Mouse (Mus musculus) adrenal gland (tissue): ENCODE measurements around the gene Zfp831.

Experiments
- intact Hi-C: fragments of 180-260 bp; cut with DNase I; formaldehyde crosslinking; loops from one replicate; pipeline ENCODE4 v1.15.1; 2025
- long read RNA-seq, 2 experiments: library from polyadenylated mRNA; unstranded; transcript quantifications; one replicate each; pipeline ENCODE4 v2.0.0; 2020; ENCODE audit warnings: borderline replicate concordance in 1 of 2; ENCODE audit not compliant: insufficient replicate concordance in 1 of 2

The Zfp831 gene
- long read RNA-seq, experiment 1: 0 reads
- long read RNA-seq, experiment 2: 0 reads

DNA sequence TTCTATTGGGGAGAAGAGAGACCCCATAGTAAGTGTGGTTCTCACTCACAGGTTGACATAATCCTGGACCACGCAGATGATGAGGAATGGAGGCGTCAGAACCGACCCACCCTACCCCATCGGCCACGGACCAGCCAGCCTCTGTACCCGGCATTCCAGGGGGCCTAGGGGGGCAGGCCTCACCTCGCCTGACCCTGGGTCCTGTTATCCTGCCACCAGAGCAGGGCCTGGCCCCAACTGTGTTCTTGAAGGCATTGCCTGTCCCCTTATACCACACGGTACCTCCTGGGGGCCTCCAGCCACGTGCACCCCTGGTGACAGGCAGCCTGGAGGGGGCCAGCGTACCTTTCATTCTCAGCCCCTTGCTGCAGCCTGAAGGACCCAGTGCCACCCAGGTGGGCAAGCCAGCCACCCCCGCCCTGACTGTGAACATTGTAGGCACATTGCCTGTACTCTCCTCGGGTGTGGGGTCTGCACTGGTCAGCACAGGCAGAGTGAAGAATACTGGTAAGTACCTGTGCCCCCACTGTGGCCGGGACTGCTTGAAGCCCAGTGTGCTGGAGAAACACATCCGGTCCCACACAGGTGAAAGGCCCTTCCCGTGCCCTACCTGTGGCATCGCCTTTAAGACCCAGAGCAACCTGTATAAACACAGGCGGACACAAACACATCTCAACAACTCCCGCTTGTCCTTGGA, at the start of gene Zfp831:
TSS of gene Zfp831 (plus strand) at position 87 of the 697 bp plus-strand sequence.
- intact Hi-C loops: no loop called here

DNA sequence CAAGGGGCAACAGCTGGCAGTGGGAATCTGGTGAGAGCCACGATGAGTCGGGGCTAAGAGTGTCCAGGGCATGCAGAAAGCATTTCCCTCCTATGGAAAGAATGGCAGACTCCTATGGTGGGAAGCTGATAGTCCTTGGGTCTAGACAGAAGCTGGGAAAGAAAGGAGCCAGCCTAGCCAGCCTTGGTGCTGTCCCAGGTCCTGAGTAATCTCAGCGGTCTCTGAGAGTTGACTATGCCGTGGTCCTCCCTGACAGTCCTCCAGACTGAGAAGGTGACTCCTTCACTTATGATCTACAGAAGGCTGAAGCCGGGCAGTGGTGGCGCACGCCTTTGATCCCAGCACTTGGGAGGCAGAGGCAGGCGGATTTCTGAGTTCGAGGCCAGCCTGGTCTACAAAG, 48.4 kb upstream of the Zfp831 start:
- intact Hi-C loops: no loop called here

DNA sequence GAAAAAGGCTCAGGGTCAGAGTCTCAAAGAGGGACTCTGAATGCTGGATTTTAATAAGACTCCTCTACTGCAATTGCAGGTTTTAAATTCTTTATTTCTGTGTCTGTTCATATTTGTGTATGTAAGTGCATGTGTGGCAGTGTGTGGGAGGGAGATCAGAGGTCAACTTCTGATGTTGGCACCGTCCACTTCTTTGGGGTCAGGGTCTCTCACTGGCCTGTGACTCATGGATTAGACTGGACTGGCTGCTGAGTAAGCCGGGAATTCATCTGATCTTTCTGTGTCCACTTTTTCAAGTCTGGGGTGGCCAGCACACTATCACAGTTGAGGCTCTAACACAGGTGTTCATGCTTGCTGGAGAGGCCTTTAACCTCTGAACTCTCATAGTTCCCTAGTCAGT, 47.7 kb upstream of the Zfp831 start:
- intact Hi-C loops: no loop called here

DNA sequence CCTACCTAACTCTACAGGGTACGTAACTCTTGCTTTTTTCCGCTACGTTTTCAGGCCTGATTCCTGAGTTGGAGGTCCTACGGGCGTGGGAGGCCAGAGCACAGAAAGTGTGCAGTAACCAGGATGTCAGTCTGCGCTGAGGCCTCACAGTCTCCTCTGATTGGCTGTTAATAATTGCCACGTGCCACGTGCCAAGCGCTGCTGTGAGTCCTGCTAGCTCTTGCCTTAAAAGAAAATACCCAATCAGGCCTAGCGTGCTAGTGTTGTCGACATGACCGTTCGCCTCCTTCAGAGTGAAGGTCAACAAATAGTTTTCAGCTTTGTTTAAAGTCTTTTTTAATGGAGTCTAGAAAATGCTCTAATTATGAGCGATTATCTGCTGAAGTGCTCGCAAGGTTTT, 46.9 kb upstream of the Zfp831 start:
- intact Hi-C loops: no loop called here

- intact Hi-C loops: no loop called here
Observed at GRCm38 (mm10) chr2:174598451-174598850, 44.9 kb upstream of the Zfp831 start.

- intact Hi-C loops: no loop called here
Observed at GRCm38 (mm10) chr2:174599071-174599635, 44.2 kb upstream of the Zfp831 start.

DNA sequence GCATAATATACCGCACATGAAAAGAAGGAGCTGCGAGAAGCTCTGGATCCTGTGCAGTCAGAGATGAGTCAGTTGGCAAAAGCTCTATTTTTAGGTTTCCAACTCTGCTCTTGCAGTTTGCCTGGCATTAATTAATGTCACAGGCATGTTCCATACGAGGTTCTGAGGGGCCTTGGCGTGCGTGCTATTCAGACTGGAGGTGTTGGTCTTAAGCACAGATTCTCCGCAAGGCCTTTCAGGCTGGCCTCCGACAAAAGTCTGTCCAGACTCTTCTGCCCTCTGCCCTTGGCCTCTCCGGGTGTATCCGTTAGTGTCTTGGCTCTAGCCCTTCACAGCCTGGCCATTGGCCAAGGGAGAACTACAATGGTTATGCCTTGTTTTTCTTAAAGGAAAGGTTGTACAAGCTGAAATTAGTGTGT, 43.5 kb upstream of the Zfp831 start:
- intact Hi-C loops: no loop called here

GRCm38 (mm10) chr2:174601938-174602685, 41.2 kb upstream of the Zfp831 start:
- intact Hi-C loops: no loop called here

- intact Hi-C loops: no loop called here
Observed at GRCm38 (mm10) chr2:174603321-174603720, 40.0 kb upstream of the Zfp831 start.

DNA sequence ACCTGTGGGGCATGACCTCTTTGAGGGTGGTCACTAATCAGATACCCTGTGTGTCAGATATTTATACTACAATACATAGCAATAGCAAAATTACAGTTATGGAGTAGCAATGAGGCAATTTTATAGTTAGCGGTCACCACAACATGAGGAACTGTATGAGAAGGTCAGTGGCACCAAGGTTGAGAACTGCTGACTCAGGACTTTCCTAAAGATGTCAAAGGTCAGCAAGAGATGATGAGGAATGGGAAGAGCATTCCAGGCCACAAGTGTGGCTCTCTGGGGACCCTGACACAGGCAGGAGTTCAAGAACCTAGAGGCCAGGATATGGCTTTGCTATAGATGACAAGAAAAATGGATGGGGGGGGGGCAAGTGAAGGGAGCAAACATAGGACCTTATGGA, 38.3 kb upstream of the Zfp831 start:
- intact Hi-C loops: no loop called here

DNA sequence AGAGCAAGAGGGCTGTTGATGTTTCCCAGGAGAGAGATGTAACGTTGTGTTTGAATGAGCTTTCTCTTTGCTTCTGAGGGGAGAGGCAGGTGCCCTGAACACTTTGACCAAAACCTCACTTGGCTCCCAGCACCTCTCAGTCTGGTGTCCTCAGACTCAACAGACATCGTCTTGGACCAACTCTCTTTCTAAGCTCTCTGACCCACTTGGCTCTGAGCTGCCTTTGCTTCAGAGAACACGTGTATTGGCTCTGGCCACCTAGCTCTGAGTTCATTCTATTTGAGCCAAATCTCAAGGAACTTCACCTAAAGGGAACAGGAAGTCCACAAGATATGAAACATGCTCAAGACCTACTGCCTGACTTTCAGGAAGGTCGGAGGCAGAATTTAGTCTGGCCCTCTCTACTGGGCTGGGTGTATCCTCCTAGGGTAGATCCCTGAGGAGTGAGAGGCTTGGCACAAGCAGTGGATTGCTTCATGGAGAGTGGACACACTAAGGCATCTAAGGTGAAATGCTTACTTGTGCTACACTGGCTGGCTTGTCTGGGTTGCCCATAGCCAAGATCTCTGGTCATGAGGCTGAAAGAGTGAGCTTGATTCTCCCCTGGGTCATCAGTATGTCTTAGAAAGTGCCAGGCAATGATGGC, 37.8 kb upstream of the Zfp831 start:
- intact Hi-C loops: no loop called here

GRCm38 (mm10) chr2:174606376-174606775, 37.0 kb upstream of the Zfp831 start:
- intact Hi-C loops: no loop called here

- intact Hi-C loops: no loop called here
Observed at GRCm38 (mm10) chr2:174609892-174610291, 33.4 kb upstream of the Zfp831 start.

GRCm38 (mm10) chr2:174612386-174613063, 30.8 kb upstream of the Zfp831 start:
- intact Hi-C loops: no loop called here

GRCm38 (mm10) chr2:174613221-174613620, 30.1 kb upstream of the Zfp831 start:
- intact Hi-C loops: no loop called here

- intact Hi-C loops: no loop called here
Observed at GRCm38 (mm10) chr2:174613921-174614441, 29.4 kb upstream of the Zfp831 start.

DNA sequence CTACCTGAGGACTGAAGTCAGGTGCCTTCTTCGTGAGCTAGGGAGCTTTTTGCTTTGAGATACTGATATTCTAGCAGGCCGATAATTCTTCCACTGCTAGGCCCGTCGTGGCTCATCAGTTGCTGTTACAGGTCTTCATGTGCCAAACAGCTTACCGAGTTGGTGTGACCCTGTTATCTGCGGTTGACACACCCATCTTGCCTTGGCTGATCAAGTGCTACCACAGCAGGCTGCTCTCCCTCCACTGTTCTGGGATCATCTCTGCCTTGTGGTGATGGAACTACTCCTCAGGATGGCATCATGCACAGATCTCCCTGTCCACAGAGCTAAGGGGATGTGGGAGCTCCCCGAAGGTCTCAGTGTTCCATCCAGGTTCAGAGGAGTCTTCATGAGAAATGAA, 21.5 kb upstream of the Zfp831 start:
- intact Hi-C loops: no loop called here

GRCm38 (mm10) chr2:174624430-174624829, 18.9 kb upstream of the Zfp831 start:
- intact Hi-C loops: no loop called here

DNA sequence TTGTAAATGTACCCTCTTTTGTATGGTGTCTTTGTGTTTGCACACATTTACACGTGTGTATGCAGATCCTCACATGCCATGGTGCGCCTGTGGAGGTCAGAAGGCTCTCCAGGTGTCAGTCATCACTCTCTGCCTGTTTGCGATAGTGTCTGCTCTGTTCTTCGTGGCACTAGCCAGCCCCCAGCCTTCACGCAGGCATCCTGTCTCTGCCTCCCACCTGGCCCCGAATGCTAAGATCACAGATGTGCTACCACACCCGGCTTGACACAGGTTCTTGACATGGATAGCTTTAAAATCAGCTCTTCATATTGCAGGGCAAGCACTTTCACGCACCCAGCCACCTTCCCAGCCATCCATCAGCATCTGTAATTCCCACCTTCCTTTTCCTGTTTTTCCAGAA, 16.3 kb upstream of the Zfp831 start:
- intact Hi-C loops: no loop called here

DNA sequence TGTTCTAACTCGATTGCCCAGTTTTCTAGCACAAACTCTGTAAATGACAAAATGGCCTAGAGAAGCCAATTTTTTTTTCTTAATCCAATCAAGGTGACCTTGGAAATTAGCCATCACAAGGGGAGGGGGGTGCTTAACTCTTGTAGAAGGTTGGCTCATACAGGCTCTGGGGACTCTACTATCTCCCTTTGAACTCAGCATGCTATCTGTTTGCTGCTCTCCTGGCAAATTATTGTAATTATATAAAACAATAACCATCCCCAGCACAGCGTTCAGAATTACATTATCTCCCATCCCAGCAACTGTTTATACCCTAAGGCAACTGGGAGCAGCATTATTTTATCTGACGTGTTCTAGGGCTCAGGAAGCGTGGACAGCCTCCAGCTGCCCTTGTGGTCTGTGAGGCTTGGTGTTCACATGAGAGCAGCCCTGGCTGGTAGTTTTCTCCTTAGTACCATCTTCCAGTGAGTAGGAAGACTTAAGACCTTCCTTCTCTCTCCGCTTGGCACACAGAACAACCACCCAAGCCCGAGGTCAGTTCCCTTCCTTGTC, 14.0 kb upstream of the Zfp831 start:
- intact Hi-C loops: no loop called here

DNA sequence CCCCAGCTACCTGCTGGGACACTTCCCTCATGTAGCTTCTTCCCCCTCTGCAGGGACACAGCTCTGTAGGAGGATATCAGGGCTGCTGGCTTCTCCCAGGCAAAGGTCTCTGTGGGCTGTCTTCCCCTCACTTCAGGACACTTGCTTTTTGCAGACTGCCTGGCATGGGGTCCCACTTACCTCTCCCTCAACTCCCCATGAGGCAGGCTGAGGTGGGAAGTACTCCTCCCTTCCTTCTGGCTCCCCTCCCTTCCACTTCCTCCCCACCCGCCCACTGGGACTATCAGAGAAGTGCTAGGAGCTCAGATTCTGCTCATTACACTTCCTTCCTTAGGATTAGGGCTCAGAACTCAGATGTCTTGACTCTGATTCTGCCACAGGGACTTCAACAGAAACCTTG, 6.6 kb upstream of the Zfp831 start:
- intact Hi-C loops: no loop called here
